Mouse (Mus musculus): ENCODE measurements around the gene BC049762.

BC049762 gene

GRCm38 (mm10) chr11:51261680-51262219 lies 1.1 kb downstream of the BC049762 start, which contains the start of gene Clk4:
Gene Clk4, plus strand, starts transcription at chr11:51261730.
- H3K27me3 ChIP-seq (ENCODE audit: control insufficient read depth, insufficient read depth, low read length, poor library complexity, severe bottlenecking): no peaks in the 10 kb centered on the region
- no peaks in the 10 kb centered on the region for H3K36me3 ChIP-seq (ENCODE audit: control insufficient read depth, insufficient read depth, low read length, poor library complexity, severe bottlenecking)
- DNase-seq (ENCODE audit: low read depth, low spot score): no peak

- DNase-seq (ENCODE audit: low read depth, low spot score): no peak
- Histone ChIP-seq H3K27me3 (ENCODE audit: control insufficient read depth, insufficient read depth, low read length, poor library complexity, severe bottlenecking) (no peaks in the 10 kb centered on the region), H3K36me3 (ENCODE audit: control insufficient read depth, insufficient read depth, low read length, poor library complexity, severe bottlenecking) (no peaks in the 10 kb centered on the region)
These were observed 5.8 kb downstream of the BC049762 start for GRCm38 (mm10) chr11:51257006-51257405.

- DNase-seq (ENCODE audit: low read depth, low spot score): peak; percentile 28
- no peaks in the 10 kb centered on the region for H3K36me3 ChIP-seq (ENCODE audit: control insufficient read depth, insufficient read depth, low read length, poor library complexity, severe bottlenecking)
- no peaks in the 10 kb centered on the region for H3K27me3 ChIP-seq (ENCODE audit: control insufficient read depth, insufficient read depth, low read length, poor library complexity, severe bottlenecking)
These were observed 19.9 kb downstream of the BC049762 start for GRCm38 (mm10) chr11:51242897-51243296.

GRCm38 (mm10) chr11:51234626-51235025 lies 28.2 kb downstream of the BC049762 start:
- Histone ChIP-seq H3K36me3 (ENCODE audit: control insufficient read depth, insufficient read depth, low read length, poor library complexity, severe bottlenecking) (no peaks in the 10 kb centered on the region), H3K27me3 (ENCODE audit: control insufficient read depth, insufficient read depth, low read length, poor library complexity, severe bottlenecking) (no peaks in the 10 kb centered on the region)
- no peak for DNase-seq (ENCODE audit: low read depth, low spot score)

- no peak for DNase-seq (ENCODE audit: low read depth, low spot score)
- no peaks in the 10 kb centered on the region for H3K27me3 ChIP-seq (ENCODE audit: control insufficient read depth, insufficient read depth, low read length, poor library complexity, severe bottlenecking)
- H3K36me3 ChIP-seq (ENCODE audit: control insufficient read depth, insufficient read depth, low read length, poor library complexity, severe bottlenecking): no peaks in the 10 kb centered on the region
These were observed 35.7 kb downstream of the BC049762 start for GRCm38 (mm10) chr11:51227104-51227503.

GRCm38 (mm10) chr11:51220308-51220707 lies 42.5 kb downstream of the BC049762 start, which contains the start of gene Gm12569:
Gene Gm12569, plus strand, starts transcription at chr11:51220473.
- H3K36me3 ChIP-seq (ENCODE audit: control insufficient read depth, insufficient read depth, low read length, poor library complexity, severe bottlenecking): no peaks in the 10 kb centered on the region
- H3K27me3 ChIP-seq (ENCODE audit: control insufficient read depth, insufficient read depth, low read length, poor library complexity, severe bottlenecking): no peaks in the 10 kb centered on the region
- DNase-seq (ENCODE audit: low read depth, low spot score): no peak

- DNase-seq (ENCODE audit: low read depth, low spot score): no peak
- Histone ChIP-seq H3K36me3 (ENCODE audit: control insufficient read depth, insufficient read depth, low read length, poor library complexity, severe bottlenecking) (no peaks in the 10 kb centered on the region), H3K27me3 (ENCODE audit: control insufficient read depth, insufficient read depth, low read length, poor library complexity, severe bottlenecking) (no peaks in the 10 kb centered on the region)
These were observed 43.4 kb downstream of the BC049762 start for GRCm38 (mm10) chr11:51219396-51219980.

- no peaks in the 10 kb centered on the region for H3K27me3 ChIP-seq (ENCODE audit: control insufficient read depth, insufficient read depth, low read length, poor library complexity, severe bottlenecking)
- no peak for DNase-seq (ENCODE audit: low read depth, low spot score)
- H3K36me3 ChIP-seq (ENCODE audit: control insufficient read depth, insufficient read depth, low read length, poor library complexity, severe bottlenecking): no peaks in the 10 kb centered on the region
These were observed 48.8 kb downstream of the BC049762 start for GRCm38 (mm10) chr11:51214021-51214420.

- Histone ChIP-seq H3K27me3 (ENCODE audit: control insufficient read depth, insufficient read depth, low read length, poor library complexity, severe bottlenecking) (no peaks in the 10 kb centered on the region), H3K36me3 (ENCODE audit: control insufficient read depth, insufficient read depth, low read length, poor library complexity, severe bottlenecking) (no peaks in the 10 kb centered on the region)
- no peak for DNase-seq (ENCODE audit: low read depth, low spot score)
These were observed 51.4 kb downstream of the BC049762 start for GRCm38 (mm10) chr11:51211426-51211825.

- no peak for DNase-seq (ENCODE audit: low read depth, low spot score)
- Histone ChIP-seq H3K36me3 (ENCODE audit: control insufficient read depth, insufficient read depth, low read length, poor library complexity, severe bottlenecking) (no peaks in the 10 kb centered on the region), H3K27me3 (ENCODE audit: control insufficient read depth, insufficient read depth, low read length, poor library complexity, severe bottlenecking) (no peaks in the 10 kb centered on the region)
These were observed 55.1 kb downstream of the BC049762 start for GRCm38 (mm10) chr11:51207758-51208157.
